Mouse (Mus musculus) liver, adult 2 months (tissue): ENCODE results near the gene Hhipl1.

Experiments
- CTCF ChIP-seq: fragments of 200-500 bp; IDR thresholded peaks from 2 replicates; pipeline ENCODE4 v1.5.1; 2011; ENCODE audit warnings: low read depth, low read length, control low read depth
- POLR2A ChIP-seq: fragments of 200-500 bp; IDR thresholded peaks from 2 replicates; pipeline ENCODE4 v1.6.1; 2011; ENCODE audit warnings: low read length, control low read depth; ENCODE audit not compliant: insufficient read depth; ENCODE audit errors: extremely low read depth

DNA sequence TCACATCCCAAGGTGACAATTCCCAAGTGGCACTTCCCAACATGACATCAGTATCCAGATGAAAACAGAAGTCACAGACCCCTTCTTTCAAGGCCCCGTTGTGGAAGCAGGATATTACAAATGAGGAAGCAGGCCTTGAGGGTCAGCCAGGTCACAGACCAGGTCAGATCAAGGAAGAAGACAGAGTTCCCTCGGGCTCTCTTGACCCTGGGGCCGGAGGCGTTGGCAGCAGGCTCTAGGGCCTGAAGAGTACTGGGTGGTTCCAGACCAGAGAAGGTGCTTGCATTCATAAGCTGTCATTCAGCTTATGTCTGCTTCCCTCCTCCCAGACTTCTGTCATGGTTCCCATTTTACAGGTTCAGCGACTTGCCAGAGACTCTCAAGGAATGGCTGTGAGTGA lies 36.4 kb upstream of the Hhipl1 start:
- TF ChIP-seq POLR2A (no peak), CTCF (no peak)
